Mouse (Mus musculus) embryonic fibroblast, embryonic 13.5 days (primary cell): ENCODE data around the gene Cyp4f18. TPM values are rescaled to one million over a fixed set of nuclear protein-coding genes. Genes with fewer than 3 reads are reported as not detected.
A peak's percentile ranks its signal among the peaks of the same experiment; 100 is the strongest.
"Not testable (repeated sequence)": the region's sequence is repeated elsewhere in the genome, so short reads cannot be mapped to it uniquely, and the experiment has no call there.

Experiments used
- H3K27ac ChIP-seq: 2 replicates; pipeline ENCODE4 v1.5.1; 2012; ENCODE audit warnings: low read length, control low read depth, inconsistent platforms; ENCODE audit not compliant: insufficient read depth
- H3K4me1 ChIP-seq: 2 replicates; pipeline ENCODE4 v1.6.1; 2011; ENCODE audit warnings: low read length; ENCODE audit not compliant: control insufficient read depth, insufficient read depth
- H3K4me3 ChIP-seq: 2 replicates; pipeline ENCODE4 v1.5.1; 2011; ENCODE audit warnings: mild to moderate bottlenecking, control low read depth, low read length; ENCODE audit not compliant: insufficient read depth
- CTCF ChIP-seq: IDR thresholded peaks from 2 replicates; pipeline ENCODE4 v1.5.1; 2011; ENCODE audit warnings: mild to moderate bottlenecking, control low read depth, low read length, moderate library complexity, borderline replicate concordance; ENCODE audit not compliant: insufficient read depth
- POLR2A ChIP-seq: IDR thresholded peaks from 2 replicates; pipeline ENCODE4 v1.6.1; 2011; ENCODE audit warnings: low read depth, mild to moderate bottlenecking, control low read depth, low read length, moderate library complexity
- polyA plus RNA-seq: library from polyadenylated mRNA; stranded (reverse); fragments of >200 nt; gene quantifications from 2 replicates; pipeline ENCODE4 v1.2.4, GENCODE M21; 2011; ENCODE audit warnings: low read depth; ENCODE audit not compliant: missing spikeins, insufficient read length

The Cyp4f18 gene
- polyA plus RNA-seq: not detected in 2 replicates

DNA sequence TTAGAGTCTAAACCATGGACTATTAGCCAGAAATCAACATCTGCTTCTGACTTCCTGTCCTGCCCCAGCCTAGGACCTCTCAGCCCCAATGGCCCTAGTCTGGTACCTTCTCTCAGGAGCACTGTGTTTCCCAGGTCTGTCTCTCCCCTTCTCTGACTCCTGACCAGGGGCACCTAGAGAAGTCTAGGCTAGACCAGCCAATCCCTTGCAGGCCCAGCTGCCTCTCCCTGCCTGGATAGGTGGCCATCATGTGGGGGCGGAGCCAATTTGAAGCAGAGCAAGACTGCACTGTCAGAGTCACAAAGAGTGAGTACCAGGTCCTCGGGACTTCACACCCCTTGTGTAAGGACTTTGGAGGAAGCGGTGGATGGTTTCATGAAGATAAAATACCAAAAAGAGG is at the start of gene Cyp4f18:
Gene Cyp4f18 (minus strand): TSS at position 154 of the 400 bp plus-strand sequence.
- Histone ChIP-seq H3K4me1 (no peaks in the 10 kb centered on the region), H3K27ac (no peak within 1 kb of the TSS), H3K4me3 (no peak within 1 kb of the TSS)
- no peak for TF ChIP-seq POLR2A
- TF ChIP-seq CTCF: no peak

DNA sequence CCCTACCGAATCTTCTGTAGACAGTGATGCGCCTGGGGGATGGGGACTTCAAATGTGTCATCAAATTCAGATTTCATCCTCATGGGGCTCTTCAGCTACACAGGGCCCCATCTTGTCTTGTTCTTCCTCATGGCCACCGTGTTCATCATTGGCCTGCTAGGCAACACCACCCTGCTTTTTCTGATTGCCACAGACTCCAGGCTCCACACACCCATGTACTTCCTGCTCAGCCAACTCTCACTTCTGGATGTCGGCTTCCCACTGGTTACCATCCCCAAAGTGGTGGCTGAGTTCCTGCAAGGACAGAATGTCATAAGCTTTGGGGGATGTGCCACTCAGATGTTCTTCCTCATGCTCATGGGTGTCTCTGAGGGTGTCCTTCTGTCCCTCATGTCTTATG is 48.2 kb upstream of the Cyp4f18 start:
- H3K4me1 ChIP-seq, H3K27ac ChIP-seq, H3K4me3 ChIP-seq: not testable (repeated sequence)

DNA sequence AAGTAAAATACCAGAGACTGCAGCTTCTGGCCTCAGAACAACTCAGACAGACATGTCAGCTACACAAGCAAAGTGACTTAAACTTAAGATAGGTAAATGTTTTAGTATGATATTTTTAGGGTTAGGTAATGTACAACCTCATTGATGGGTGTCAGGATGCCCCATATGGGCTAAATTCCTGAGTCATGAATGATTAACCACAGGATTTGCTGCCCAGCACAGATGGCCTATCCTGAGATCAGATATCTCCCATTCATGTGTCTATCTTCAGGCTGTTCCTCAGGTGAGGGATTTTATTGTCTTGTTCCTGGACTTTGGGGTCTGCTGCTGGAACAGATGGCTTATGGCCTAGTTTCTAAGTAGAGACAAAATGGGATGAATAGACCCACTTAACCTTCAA is 45.2 kb upstream of the Cyp4f18 start:
- H3K4me1 ChIP-seq, H3K4me3 ChIP-seq, H3K27ac ChIP-seq: not testable (repeated sequence)

DNA sequence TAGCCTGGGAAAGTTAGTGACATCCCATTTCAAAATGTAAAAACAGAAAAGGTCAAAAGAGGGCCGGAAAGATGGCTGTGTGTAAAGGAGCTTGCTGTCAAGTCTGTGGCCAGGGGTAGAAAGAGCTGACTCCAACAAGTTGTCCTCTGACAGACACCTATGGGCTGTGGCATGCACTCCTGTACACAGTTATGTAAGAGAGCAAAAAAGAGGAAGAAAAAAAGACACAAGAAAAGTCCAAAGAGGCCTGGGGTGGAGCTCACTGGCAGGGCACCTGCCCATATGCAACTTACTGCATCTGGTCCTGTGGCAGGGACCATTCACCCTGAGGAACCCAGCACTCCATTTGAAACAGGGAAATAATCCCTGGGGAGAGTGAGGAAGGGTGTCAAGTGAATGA is 33.1 kb upstream of the Cyp4f18 start:
- no peaks in the 10 kb centered on the region for H3K4me1 ChIP-seq
- H3K4me3 ChIP-seq: no peak overlapping the region
- TF ChIP-seq POLR2A (no peak), CTCF (no peak)
- H3K27ac ChIP-seq: no peak overlapping the region

DNA sequence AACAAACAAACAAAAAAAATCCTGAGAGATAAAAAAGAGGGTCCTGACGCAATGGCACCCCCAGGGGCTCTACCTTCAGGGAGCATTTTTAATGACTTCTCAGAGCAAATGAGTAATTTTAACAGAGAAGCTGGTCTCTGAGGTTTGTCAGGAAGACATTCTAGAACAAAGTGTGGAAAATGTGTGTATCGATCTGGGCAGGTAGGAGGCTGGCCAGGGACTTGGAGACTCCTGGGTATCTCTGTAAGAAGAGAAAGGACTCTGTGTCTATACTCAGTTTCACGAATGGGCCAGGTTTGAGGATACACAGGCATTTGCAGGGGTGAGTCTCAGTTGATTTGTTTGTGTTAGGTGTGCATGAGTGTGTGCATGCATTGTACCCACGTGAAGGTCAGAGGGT is 31.5 kb upstream of the Cyp4f18 start, which contains the start of gene Olfr372:
Gene Olfr372 (plus strand): TSS at position 301 of the 400 bp plus-strand sequence.
- H3K4me1 ChIP-seq, H3K27ac ChIP-seq, H3K4me3 ChIP-seq: not testable (repeated sequence)

DNA sequence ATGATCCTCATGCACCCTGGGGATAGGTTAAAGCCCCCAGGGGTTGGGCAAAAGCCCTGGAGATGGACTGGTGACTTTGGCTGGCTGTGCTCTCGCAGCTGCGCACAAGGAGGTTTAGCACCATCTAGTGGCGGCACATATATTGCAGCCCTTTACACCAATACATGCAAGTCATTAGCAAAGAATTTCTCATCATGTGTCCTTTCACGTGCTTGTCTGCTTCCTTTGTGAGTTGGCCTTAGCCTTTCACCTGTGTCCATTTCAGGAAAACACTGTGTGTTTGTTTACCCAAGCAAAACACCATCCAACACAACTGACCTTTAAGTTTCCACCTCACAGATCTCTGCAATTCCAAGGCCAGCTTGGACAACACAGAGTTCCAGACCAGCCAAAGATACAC is 23.5 kb upstream of the Cyp4f18 start:
- not testable (repeated sequence) for H3K27ac ChIP-seq, H3K4me3 ChIP-seq, H3K4me1 ChIP-seq

DNA sequence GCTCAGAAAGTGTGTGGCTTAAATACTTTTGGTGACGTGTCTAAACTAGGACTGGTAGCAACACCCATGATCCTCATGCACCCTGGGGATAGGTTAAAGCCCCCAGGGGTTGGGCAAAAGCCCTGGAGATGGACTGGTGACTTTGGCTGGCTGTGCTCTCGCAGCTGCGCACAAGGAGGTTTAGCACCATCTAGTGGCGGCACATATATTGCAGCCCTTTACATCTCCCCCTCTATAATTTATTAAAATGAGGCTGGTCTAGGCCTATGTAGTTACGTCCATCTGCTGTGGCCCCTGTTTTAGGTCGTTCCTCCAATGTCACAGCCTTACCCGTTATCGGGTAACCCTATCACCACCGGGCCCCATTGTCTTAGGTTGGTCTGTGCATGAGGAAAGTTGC is 15.5 kb upstream of the Cyp4f18 start:
- H3K4me1 ChIP-seq, H3K4me3 ChIP-seq, H3K27ac ChIP-seq: not testable (repeated sequence)

DNA sequence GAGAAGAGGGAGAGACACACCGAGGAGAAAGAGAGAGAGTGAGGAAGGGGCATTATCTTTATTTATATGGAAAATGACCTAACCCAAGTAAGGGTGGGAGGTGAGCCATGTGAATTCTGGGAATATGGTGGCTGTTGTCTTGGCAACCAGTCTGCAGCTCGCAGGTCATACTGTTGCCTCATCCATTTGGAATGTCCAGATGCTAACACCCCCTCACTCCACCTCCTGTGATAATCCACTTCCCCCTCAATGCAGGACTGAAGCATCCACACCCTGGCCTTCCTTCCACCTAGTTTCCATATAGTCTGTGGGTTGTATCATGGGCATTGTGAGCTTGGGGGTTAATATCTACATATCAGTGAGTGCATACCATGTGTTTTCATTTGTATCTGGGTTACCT is 10.4 kb upstream of the Cyp4f18 start:
- Histone ChIP-seq H3K4me3 (no peak overlapping the region), H3K4me1 (peaks cover 14% of the 10 kb centered on the region), H3K27ac (peak overlapping the region; percentile 78)
- no peak for TF ChIP-seq POLR2A
- TF ChIP-seq CTCF: no peak

DNA sequence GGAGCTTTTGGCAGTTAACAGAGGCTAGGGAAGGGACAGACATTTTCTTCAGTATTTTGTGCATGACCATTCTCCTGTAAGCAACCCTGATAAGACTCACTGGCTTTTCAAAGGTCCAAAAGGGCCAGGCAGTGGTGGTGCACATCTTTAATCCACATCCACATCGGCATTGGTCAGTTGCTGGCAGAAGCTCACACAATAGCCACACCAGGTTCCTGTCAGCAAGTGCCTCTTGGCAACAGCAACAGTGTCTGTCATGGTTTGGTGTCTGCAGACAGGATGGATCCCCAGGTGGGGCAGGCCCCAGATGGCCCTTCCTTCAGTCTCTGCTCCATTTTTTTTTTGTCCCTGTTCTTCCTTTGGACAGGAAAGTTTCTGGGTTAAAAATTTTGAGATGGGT is 9.6 kb upstream of the Cyp4f18 start:
- peaks cover 14% of the 10 kb centered on the region for H3K4me1 ChIP-seq
- H3K4me3 ChIP-seq, H3K27ac ChIP-seq: not testable (repeated sequence)

DNA sequence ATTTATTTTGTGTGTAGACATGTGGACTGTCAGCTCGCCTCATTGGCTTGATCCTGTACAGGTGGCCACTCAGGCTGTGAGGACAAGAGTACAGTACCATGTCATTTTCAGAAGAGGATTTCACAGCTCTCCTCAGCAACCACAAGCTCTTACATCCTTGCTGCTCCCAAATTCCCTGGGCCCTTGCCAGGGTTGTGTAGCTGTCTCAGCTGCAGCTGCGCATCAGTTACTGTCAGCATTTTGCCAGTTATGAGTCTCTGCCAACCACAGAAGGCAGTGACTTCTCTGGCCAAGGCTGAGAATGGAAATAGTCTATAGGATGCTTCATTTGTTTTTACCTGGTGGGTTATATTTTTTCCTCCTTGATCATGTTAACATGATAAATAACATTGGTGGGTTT is 8.7 kb upstream of the Cyp4f18 start:
- Histone ChIP-seq H3K4me1 (peaks cover 14% of the 10 kb centered on the region), H3K27ac (no peak overlapping the region), H3K4me3 (no peak overlapping the region)
- TF ChIP-seq POLR2A (no peak), CTCF (no peak)

DNA sequence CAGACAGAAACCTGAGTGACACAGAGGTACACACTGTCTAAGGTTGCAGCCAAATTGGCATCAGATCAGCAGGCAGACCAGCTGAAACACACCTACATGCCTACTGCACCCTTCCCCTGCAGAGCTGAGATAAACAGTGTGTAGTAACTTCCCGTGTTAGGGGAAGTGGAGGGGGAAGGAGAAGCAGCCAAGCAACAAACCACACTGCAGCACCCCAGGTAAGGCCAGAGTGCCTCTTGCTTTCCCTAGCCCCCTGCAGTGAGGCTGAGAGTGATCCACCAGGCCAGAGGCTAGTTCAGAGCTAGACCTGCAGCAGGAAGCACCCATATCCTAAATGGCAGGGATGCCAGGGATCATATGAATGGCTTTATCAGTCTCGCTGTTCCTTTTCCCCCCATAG is 7.9 kb upstream of the Cyp4f18 start:
- H3K4me3 ChIP-seq, H3K27ac ChIP-seq: not testable (repeated sequence)
- peaks cover 14% of the 10 kb centered on the region for H3K4me1 ChIP-seq

DNA sequence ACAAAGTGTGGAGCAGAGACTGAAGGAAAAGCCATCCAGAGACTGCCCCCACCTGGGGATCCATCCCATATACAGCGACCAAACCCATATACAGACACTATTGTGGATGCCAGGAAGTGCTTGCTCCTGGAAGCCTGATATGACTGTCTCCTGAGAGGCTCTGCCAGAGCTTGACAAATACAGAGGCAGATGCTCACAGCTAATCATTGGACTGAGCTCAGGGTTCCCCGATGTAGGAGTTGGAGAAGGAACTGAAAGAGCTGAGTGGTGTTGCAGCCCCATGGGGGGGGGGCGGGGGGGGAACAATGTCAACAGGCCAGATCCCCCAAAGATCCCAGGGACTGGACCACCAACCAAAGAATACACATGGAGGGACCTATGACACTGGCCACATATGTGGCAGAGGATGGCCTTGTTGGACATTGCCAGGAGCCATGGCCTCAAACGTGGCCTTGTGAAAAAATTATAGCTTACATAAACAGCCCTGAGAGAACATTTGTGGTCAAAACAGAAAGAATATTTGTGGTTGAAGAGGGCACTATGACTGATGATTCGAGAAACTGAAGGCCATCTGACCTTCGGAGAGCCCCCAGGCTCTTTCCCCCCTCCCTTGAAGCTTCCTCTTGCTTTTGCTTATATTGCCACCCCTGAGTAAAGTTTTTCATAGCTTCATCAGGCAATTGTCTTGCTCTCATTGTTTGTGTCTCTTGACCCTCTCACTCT is 4.2 kb upstream of the Cyp4f18 start:
- not testable (repeated sequence) for H3K4me1 ChIP-seq, H3K27ac ChIP-seq, H3K4me3 ChIP-seq
